Mouse (Mus musculus): Measurements from ENCODE around the gene Tmem184a.

Gene Tmem184a

DNA sequence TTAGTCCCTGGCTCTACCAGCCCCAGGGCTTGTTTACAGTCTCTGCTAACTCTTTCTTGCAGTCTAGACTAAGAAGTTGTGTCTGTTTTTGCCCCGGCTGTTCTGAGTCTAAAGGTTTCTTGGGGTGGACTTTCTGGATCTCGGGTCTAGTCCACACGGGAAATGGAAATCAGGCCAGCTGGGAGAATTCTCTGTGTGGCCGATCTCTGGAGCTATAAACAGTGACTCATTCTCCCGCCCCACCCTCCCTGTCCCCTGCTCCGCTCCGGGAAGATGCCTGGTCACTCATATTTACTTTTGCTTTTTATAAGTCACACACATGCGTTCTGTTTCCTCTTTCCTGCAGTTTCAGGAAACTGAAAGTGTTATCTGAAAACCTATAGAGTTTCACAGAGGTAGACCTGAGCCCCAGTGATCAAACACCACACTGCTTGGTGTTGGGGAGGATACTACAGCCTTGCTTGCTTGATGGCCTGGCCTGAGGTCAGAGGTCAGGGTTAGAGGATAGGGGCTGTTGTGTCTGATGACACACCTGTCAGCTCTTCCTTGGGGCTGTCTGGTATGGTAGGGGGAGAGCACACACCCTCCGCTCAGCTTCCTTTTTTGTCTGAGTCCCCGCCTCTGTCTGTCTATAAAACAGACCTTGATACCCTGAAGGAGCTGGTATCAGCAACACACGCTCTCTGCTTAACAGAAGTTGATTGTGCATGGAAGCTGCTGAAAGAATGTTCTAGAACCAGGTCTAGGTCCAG lies 26.2 kb downstream of the Tmem184a start:
- DNase-seq (ENCODE audit: low spot score in 2 of 2): no peak

DNA sequence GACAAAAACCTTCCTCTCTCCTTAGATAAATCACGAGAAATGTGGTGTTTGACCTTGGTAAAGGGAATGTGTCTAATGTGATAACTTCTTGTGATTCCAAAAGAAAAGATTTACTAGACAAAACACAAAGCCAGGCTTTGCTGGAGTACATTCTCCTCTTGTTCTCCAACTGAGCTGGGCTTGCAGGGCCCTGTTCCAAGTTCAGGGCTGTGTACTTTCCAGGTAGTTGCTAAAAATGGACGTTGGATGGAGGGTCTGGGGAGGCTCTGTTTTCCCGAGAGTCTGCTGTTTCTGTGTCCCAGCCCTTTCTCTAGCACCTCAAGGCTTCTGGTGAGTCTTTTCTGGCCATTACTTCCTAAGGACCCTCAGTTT lies 26.8 kb downstream of the Tmem184a start:
- DNase-seq (ENCODE audit: low spot score in 2 of 2): no peak

DNA sequence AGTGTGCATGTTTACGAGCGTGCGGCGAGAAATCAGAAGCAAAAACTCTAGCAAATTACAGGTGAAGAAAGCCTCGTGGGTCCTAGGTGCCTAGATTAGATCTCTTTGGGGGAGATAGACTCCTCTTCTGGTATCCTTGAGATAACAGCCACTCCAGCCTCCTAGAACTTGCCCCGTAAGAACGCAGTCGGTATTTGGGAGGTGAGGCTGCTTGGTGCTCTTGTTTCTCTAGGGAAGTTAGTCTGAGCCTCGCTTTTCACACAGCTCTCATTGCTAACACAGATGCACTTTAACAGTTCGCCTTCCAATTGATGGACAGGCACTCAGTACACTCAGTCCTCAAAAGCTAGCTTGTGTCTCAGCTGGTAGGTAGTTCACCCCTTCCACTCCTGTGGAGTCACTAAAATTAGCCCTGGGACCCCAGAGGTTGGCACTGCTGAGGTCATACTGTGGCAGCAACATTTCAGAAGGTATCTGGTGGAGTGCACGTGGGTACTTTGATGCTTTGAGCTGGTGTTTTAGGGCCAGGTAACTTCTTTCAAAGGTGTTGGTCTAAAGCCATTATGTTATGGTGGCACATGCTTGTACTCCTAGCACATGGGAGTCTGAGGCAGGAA lies 27.4 kb downstream of the Tmem184a start:
- DNase-seq (ENCODE audit: low spot score in 2 of 2): no peak

DNA sequence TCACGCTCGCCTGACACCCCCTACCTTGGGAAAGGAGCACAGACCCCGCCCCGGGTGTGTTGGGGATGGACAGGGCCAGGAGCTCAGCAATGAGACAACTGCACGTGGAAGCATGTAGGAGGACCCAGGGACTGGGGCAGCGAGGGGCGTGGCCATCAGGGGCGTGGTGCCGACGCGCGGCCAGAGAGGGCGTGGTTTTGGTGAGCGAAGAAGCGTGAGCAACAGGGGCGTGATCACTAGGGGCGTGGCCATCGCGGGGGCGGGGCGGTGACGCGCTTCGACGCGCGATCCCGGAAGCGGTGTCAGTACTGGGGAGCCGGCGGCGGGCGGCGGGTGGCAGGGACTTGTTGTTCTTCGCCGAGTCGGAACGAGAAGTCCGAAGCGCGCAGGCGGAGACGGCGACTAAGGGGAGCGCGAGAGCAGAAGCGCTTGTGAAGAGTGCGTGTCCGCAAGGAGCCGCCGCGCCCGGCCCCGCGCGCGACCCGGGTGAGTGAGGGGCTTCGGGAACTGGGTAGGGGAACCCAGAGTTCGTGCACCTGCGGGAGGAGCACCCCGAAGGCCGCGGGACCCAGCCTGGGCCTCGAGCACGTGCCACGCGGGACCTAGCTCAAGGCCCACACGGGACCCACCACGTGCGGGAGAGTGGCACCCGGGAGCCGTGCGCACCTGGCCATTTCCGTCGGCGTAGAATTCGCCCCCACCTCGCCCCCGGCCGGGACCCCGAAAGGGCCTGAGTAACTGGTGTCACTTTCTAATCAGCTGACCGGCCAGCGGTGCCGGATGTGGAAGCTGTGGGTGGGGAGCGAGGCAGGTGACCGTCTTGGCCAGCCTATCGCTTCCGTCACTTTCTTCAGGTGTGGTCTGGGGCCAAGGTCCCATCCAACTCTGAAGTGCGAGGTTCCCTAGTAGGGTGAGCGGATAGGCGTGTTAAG lies 28.2 kb downstream of the Tmem184a start, which contains the start of gene Mafk:
Gene Mafk (plus strand): TSS at position 287 of the 932 bp plus-strand sequence.
- peak; percentile 90 for DNase-seq (ENCODE audit: low spot score in 2 of 2)

DNA sequence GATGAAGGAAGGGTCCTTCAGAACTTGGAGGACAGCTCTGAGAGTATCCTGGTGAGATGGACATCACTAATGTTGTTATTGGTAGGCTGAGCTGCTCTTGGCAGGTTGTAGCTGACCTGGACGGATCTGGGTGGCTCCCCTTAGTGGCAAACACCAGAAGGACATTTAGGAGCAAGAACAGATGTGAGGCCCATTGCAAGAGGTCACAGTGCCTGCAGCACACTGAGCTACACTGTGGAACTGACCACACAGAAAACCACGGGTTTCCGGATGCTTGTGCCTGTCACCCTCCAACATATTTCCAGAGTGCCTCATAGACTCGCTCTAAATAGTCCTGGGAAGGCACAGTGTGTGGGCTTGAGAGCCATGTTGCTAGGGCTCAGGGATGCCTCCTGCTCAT lies 30.3 kb downstream of the Tmem184a start:
- DNase-seq (ENCODE audit: low spot score in 2 of 2): no peak

DNA sequence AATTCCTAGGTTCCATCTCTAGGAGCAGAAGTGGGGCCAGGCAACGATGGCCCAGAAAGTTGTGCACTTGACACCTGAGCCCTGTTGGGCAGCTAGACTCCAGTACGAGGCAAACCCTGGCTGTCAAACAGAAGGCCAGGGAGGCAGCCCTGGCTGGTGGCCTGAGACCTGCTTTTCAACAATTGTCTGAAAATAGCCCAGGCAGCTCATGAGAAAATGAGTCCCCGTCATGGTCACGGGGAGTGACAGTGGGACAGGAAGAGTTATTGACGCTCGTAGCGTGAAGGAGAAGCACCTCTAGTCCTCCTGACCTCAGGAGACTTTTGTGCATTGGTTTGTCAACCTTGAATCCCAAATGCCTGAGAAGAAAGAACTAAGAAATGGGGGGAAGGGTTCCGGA lies 38.3 kb downstream of the Tmem184a start:
- DNase-seq (ENCODE audit: low spot score in 2 of 2): no peak

DNA sequence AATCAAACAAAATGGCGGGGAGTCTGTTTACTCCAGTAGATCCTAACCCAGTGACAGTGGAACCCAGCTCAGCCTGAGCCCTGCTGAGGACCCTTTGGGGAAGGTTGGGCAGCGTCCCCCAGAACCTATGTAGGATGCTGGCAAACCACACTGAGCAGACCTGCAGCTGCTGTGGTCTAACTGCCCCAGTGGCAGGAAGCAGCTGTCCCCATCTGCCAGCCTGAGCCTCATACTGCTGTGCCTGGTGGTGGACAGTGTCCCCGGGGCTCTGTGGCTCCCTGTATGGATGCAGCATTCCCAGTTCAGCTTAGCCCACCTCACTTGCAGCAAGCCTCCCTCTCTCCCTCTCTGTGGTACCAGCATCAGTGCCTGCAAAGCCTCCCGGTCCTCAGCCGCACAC lies 42.8 kb downstream of the Tmem184a start:
- DNase-seq (ENCODE audit: low spot score in 2 of 2): no peak

DNA sequence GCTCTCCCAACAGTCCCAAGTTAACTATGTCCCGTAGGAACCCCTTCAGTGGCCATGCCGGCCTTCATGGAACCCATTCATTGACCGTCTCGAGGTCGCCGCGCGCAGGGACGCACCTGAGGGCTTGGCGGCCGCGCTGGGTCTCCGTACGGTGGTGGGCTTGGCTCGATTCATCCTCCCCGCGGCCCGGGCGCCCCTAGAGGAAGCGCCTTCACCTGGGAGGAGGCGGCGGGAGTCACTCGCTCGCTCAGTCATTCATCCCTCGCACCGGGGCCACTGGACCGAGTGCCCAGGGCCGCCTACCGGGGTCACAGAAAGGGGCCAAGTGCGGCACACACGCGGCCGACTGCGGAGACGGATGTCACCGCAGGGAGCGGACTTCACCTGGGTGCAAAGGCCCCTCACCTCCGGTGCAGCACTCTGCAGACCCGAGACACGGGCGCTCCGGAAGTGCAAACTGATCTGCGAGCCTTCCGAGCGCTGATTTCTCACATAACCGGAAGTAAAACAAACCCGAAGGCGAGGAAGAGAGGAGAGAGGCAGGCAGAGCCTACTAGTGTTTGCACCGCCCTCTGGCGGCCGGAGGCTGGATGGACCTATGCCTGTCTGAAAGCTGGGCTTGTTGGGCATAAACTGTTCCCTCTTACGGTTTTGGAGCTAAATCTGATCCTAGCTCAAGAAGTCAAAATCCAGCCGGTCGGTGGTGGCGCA lies 44.3 kb downstream of the Tmem184a start, which contains the start of gene Ints1:
Gene Ints1 (minus strand): TSS at position 459 of the 711 bp plus-strand sequence.
- peak; percentile 94 to 96 for DNase-seq (ENCODE audit: low spot score in 2 of 2)

DNA sequence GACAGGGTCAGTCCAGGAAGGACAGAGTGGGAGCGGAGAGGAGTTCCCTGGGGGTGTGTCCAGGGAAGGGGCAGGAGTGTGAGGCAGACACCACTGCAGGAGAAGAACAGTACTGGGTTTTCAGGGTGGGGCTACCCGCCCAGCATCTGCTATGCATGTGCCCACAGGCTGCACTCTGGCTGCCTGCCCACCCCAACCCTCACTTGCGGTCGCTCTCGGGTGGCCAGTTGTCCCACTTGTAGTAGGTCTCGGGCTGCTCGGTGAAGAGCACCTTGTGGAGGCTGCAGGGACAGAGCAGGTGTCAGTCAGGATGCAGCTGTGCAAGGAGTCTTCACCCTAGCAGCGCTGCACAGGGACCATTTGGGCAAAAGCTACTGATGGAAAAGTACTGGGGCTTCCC lies 51.5 kb downstream of the Tmem184a start:
- DNase-seq (ENCODE audit: low spot score in 2 of 2): no peak

DNA sequence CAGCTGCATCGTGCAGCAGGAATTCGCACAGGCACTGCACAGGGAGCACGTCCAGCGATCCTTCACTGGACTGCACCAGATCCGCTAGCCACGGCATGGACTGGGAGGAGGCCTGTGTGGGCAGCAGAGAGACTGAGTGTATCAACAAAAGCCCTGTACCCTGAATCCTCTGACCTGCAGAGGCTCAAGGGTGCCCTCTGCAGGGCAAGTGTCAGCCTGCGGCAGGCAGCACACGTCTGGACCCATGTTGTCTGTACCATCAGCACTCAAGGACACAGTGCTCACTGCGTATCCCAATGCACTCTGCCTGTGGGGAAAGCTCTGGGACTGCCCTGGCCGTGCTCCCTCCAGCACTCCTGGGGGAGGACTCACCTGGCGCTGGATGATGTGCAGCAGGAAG lies 55.4 kb downstream of the Tmem184a start:
- no peak for DNase-seq (ENCODE audit: low spot score in 2 of 2)

DNA sequence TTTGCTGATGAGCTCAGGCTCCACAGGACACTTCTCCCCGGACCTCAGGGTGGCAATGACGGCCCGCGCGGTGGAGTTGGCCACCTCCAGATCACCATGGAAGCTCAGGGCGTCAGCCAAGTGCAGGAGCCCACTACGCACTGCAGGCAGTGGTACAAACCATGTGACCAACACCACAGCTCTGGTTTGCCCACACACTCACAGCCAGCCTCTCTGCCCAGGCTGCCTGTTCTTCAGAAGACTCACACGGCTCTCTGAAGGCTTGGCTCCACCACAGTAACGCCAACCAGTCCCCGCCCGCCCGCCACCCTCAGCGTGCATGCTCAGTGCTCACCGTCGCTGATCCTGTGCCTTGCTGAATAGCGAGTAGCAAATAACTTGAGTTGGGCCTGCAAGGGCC lies 61.6 kb downstream of the Tmem184a start:
- peak; percentile 79 to 83 for DNase-seq (ENCODE audit: low spot score in 2 of 2)

DNA sequence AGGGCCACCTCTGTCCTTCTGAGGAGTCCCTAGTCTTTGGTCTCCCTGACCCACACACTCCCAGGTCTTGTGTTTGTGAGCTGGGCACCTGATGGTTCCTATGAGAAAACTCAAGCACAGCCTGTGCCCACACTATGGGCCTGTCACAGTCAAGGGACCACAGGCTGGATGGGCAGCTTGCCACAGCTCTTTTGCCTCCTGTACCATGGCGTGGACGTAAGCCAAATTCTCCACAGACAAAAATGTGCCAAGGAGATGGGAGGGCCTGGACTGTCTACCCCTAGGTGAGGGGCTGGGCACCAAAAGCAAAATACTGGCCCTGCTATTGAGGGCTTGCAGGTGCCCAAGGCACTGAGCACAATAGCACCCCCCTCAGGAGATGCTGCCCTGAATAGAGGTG lies 63.1 kb downstream of the Tmem184a start:
- DNase-seq (ENCODE audit: low spot score in 2 of 2): no peak

DNA sequence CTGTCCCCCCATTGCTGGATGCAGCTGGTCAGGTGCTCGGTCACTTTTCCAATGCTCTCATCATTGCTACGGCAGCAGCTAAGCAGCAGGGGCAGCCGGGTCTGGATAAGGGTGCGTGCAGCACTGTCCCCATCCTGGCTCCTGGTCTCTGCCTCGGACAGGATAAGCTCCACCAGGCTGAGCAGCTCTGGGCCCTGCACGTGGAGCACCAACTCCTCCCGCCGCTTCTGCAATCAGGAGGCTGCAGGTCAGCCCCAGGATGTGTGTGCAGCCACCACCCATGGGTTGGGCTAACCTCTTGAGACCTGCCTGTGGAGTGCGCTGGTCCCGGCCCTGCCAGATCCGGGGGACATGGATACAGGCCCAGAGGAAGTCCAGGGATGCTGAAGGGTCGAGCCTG lies 63.6 kb downstream of the Tmem184a start:
- no peak for DNase-seq (ENCODE audit: low spot score in 2 of 2)

DNA sequence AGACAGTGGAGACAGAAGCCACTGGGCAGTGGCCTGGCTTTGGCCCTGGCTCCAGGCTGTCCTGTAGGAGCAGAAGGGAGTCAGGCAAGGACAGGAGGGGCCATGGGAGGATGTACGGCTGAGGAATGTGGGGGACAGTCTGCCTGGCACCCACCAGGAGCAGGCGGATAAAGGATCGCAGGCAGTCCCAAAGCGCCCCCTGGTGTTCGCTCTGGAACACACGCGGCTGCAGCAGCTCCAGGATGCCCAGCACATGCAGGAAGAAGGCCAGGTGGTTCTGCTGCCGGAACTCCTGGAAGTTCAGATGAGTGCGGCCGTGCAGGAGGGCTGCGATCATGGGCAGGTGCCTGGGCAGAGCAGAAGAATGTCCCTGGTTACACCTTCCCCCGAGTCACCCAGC lies 65.0 kb downstream of the Tmem184a start:
- DNase-seq (ENCODE audit: low spot score in 2 of 2): peak in 1 of 2 experiments; percentile 50
